Mouse (Mus musculus) stomach, postnatal 0 days (tissue): ENCODE results near the gene Elavl4. TPM values are rescaled to one million over a fixed set of nuclear protein-coding genes. Genes with fewer than 3 reads are reported as not detected.
A peak's percentile ranks its signal among the peaks of the same experiment; 100 is the strongest.

Experiments
- ATAC-seq: fragments of 200-750 bp; cut with Nextera tagmentation; 2 replicates; pipeline ENCODE4 v1.8.0; 2017; ENCODE audit not compliant: low FRiP score, low TSS enrichment
- DNase-seq: peaks from one replicate; pipeline ENCODE4 v3.0.0-alpha.2; 2016; ENCODE audit warnings: low spot score
- H3K27ac ChIP-seq: fragments of 300-500 bp; sonication (generic); replicated peaks from 2 replicates; pipeline ENCODE4 v1.5.1; 2014; ENCODE audit warnings: mild to moderate bottlenecking, control low read depth
- H3K27me3 ChIP-seq: fragments of 300-500 bp; sonication (generic); 2 replicates; pipeline ENCODE4 v1.6.1; 2014; ENCODE audit warnings: low read length; ENCODE audit not compliant: control insufficient read depth, insufficient read depth
- H3K36me3 ChIP-seq: fragments of 300-500 bp; sonication (generic); 2 replicates; pipeline ENCODE4 v1.6.1; 2014; ENCODE audit warnings: low read length, mixed read lengths; ENCODE audit not compliant: control insufficient read depth, insufficient read depth
- H3K4me1 ChIP-seq: fragments of 300-500 bp; sonication (generic); replicated peaks from 2 replicates; pipeline ENCODE4 v1.6.1; 2014; ENCODE audit warnings: antibody characterized with exemption; ENCODE audit not compliant: control insufficient read depth, insufficient read depth
- H3K4me2 ChIP-seq: fragments of 300-500 bp; sonication (generic); replicated peaks from 2 replicates; pipeline ENCODE4 v1.6.1; 2014; ENCODE audit warnings: low read depth, mild to moderate bottlenecking, control low read depth, moderate library complexity
- H3K4me3 ChIP-seq: fragments of 300-500 bp; sonication (generic); 2 replicates; pipeline ENCODE4 v1.5.1; 2014; ENCODE audit warnings: low read depth, low read length, control low read depth
- H3K9ac ChIP-seq: fragments of 300-500 bp; sonication (generic); 2 replicates; pipeline ENCODE4 v1.6.1; 2014; ENCODE audit warnings: mild to moderate bottlenecking, low read length, control low read depth, mixed read lengths
- H3K9me3 ChIP-seq: fragments of 300-500 bp; sonication (generic); 2 replicates; pipeline ENCODE4 v1.6.1; 2016; ENCODE audit warnings: low read length; ENCODE audit not compliant: control insufficient read depth
- CTCF ChIP-seq: IDR thresholded peaks from 2 replicates; pipeline ENCODE4 v1.5.1; 2016; ENCODE audit warnings: antibody characterized with exemption, low read depth, mild to moderate bottlenecking, moderate library complexity
- EP300 ChIP-seq: optimal IDR thresholded peaks from 2 replicates; pipeline ENCODE3; 2016; ENCODE audit warnings: antibody characterized with exemption
- WGBS: fragments of 180-500 bp; shearing (Covaris S2); extraction: QIAGEN DNeasy Blood & Tissue Kit; methylation state at CpG from one replicate; pipeline ENCODE4 v1.1.7; 2014; 5-methylcytosine and 5-hydroxymethylcytosine counted together
- polyA plus RNA-seq: library from polyadenylated mRNA; unstranded; fragments of >200 nt; fragmentation: Nextera tagmentation; extraction: Ambion mirVana; gene quantifications from 2 replicates; pipeline ENCODE4 v1.2.1, GENCODE M21; 2015

The Elavl4 gene
- polyA plus RNA-seq, 1 experiment from 2014 or later = 15.3 TPM

GRCm38 (mm10) chr4:110323912-110324311, 27.8 kb downstream of the Elavl4 start:
- 44% methylated on average over 3 of the region's 3 CpGs for WGBS
- H3K9me3 ChIP-seq = no peaks in the 10 kb centered on the region
- no peak overlapping the region for H3K4me2 ChIP-seq
- H3K4me3 ChIP-seq = no peak overlapping the region
- ATAC-seq (no peak), DNase-seq (no peak)
- no peaks in the 10 kb centered on the region for H3K27me3 ChIP-seq
- H3K4me1 ChIP-seq = no peaks in the 10 kb centered on the region
- no peak overlapping the region for H3K27ac ChIP-seq
- H3K9ac ChIP-seq = no peak overlapping the region
- no peaks in the 10 kb centered on the region for H3K36me3 ChIP-seq
- TF ChIP-seq EP300 (no peak), CTCF (peak; percentile 41)

GRCm38 (mm10) chr4:110312126-110312525, 39.6 kb downstream of the Elavl4 start:
- H3K9ac ChIP-seq = no peak overlapping the region
- H3K27ac ChIP-seq = no peak overlapping the region
- H3K4me1 ChIP-seq = no peaks in the 10 kb centered on the region
- no peaks in the 10 kb centered on the region for H3K27me3 ChIP-seq
- H3K4me2 ChIP-seq = no peak overlapping the region
- no peaks in the 10 kb centered on the region for H3K36me3 ChIP-seq
- 33% methylated on average over 1 of the region's 1 CpGs for WGBS
- H3K4me3 ChIP-seq = no peak overlapping the region
- DNase-seq (no peak), ATAC-seq (no peak)
- TF ChIP-seq CTCF (no peak), EP300 (no peak)
- H3K9me3 ChIP-seq = no peaks in the 10 kb centered on the region

- H3K9ac ChIP-seq = no peak overlapping the region
- DNase-seq (no peak), ATAC-seq (no peak)
- no peak for TF ChIP-seq CTCF
- TF ChIP-seq EP300 = no peak
- WGBS = 62% methylated on average over 5 of the region's 5 CpGs
- H3K27ac ChIP-seq = no peak overlapping the region
- no peak overlapping the region for H3K4me2 ChIP-seq
- no peaks in the 10 kb centered on the region for H3K36me3 ChIP-seq
- H3K9me3 ChIP-seq = no peaks in the 10 kb centered on the region
- no peaks in the 10 kb centered on the region for H3K4me1 ChIP-seq
- H3K4me3 ChIP-seq = no peak overlapping the region
- no peaks in the 10 kb centered on the region for H3K27me3 ChIP-seq
Measured at GRCm38 (mm10) chr4:110306972-110307371, 44.7 kb downstream of the Elavl4 start.

- H3K4me2 ChIP-seq = no peak overlapping the region
- no peak for ATAC-seq
- H3K9ac ChIP-seq = no peak overlapping the region
- no peak for DNase-seq
- H3K27me3 ChIP-seq = no peaks in the 10 kb centered on the region
- no peaks in the 10 kb centered on the region for H3K9me3 ChIP-seq
- no peak overlapping the region for H3K27ac ChIP-seq
- no peaks in the 10 kb centered on the region for H3K36me3 ChIP-seq
- 74% methylated on average over 11 of the region's 11 CpGs for WGBS
- no peak overlapping the region for H3K4me3 ChIP-seq
- TF ChIP-seq EP300 = no peak
- TF ChIP-seq CTCF = no peak
- H3K4me1 ChIP-seq = no peaks in the 10 kb centered on the region
Measured at GRCm38 (mm10) chr4:110306559-110306958, 45.1 kb downstream of the Elavl4 start.

- DNase-seq (no peak), ATAC-seq (no peak)
- 86% methylated on average over 3 of the region's 3 CpGs for WGBS
- H3K4me2 ChIP-seq = no peak overlapping the region
- no peaks in the 10 kb centered on the region for H3K9me3 ChIP-seq
- TF ChIP-seq CTCF (peak; percentile 8; the same call in 1 of the 2 replicates), EP300 (no peak)
- no peak overlapping the region for H3K27ac ChIP-seq
- H3K4me1 ChIP-seq = no peaks in the 10 kb centered on the region
- no peaks in the 10 kb centered on the region for H3K36me3 ChIP-seq
- H3K27me3 ChIP-seq = no peaks in the 10 kb centered on the region
- H3K9ac ChIP-seq = no peak overlapping the region
- H3K4me3 ChIP-seq = no peak overlapping the region
Measured at GRCm38 (mm10) chr4:110295793-110296192, 55.9 kb downstream of the Elavl4 start.

- no peaks in the 10 kb centered on the region for H3K27me3 ChIP-seq
- H3K4me2 ChIP-seq = no peak overlapping the region
- H3K9ac ChIP-seq = no peak overlapping the region
- no peak overlapping the region for H3K27ac ChIP-seq
- no peak for ATAC-seq
- DNase-seq = no peak
- WGBS = 66% methylated on average over 5 of the region's 5 CpGs
- no peak overlapping the region for H3K4me3 ChIP-seq
- H3K4me1 ChIP-seq = no peaks in the 10 kb centered on the region
- no peaks in the 10 kb centered on the region for H3K36me3 ChIP-seq
- TF ChIP-seq EP300 (no peak), CTCF (no peak)
- no peaks in the 10 kb centered on the region for H3K9me3 ChIP-seq
Measured at GRCm38 (mm10) chr4:110293238-110293637, 58.5 kb downstream of the Elavl4 start.
